Mouse (Mus musculus): ENCODE results near the gene Capn11. TPM values are rescaled to one million over a fixed set of nuclear protein-coding genes. Genes with fewer than 3 reads are reported as not detected.

The Capn11 gene
- total and polyA plus RNA-seq, 3 experiments = 0.03 TPM; not detected in 2

DNA sequence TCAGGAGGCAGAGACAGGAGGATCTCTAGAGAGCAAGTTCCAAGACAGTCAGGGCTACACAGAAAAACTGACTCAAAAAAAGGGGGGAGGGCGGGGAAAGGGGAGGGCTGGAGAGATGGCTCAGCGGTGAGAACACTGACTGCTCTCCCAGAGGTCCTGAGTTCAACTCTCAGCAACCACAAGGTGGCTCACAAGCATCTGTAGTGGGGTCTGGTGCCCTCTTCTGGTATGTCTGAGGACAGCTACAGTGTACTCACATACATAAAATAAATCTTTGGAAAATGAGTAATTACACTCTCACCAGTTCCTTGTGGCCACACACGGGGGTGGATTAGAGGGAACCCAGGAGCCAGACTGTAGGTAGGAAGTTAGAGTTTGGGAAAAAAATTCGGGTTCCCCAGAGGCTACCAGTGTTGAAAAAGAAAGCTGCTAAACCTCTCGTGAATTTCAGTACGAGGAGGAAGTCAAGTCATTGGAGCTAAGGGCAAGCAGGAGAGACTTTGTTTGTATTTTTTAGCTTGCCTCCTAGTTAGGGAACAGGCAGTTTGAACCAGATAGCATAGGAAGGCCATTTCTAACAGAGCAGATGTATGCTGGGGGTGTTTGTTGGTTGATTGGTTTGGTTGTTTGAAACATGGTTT lies 76.3 kb downstream of the Capn11 start:
- Histone ChIP-seq H3K79me2 (ENCODE audit: control insufficient read depth, insufficient read depth, low read length, poor library complexity) (no peaks in the 10 kb centered on the region), H3K27me3 (ENCODE audit: control insufficient read depth in 1 of 2, insufficient read depth in 2 of 2, low read length in 2 of 2) (no peaks in the 10 kb centered on the region), H3K27ac (ENCODE audit: control insufficient read depth, low read depth, low read length) (peak overlapping the region; percentile 59), H3K36me3 (ENCODE audit: control insufficient read depth in 1 of 2, insufficient read depth in 2 of 2, low read length in 2 of 2) (peaks cover 0 to 27% of the 10 kb centered on the region in 2 experiments; a peak in 3 of 4 replicates), H3K9me3 (replicated peaks; ENCODE audit: insufficient read depth, low read length) (no peaks in the 10 kb centered on the region), H3K4me1 (ENCODE audit: control insufficient read depth in 1 of 2, insufficient read depth in 2 of 2, low read length in 2 of 2) (peaks cover 19 to 38% of the 10 kb centered on the region in 2 experiments), H3K4me3 (ENCODE audit: control insufficient read depth in 1 of 2, insufficient read depth in 1 of 2, low read depth in 2 of 2, low read length in 2 of 2) (no peak overlapping the region), H3K9ac (ENCODE audit: control insufficient read depth, low read depth, low read length, poor library complexity, severe bottlenecking) (no peak overlapping the region)
- DNase-seq (ENCODE audit: low read depth, low spot score) = peak; percentile 64
- TF ChIP-seq HCFC1 (IDR thresholded peaks at IDR 0.05; ENCODE audit: low read depth, low read length) (0 out of 2 replicates have a peak, but pooled peaks have one; percentile 14), POLR2AphosphoS5 (IDR thresholded peaks at IDR 0.05; ENCODE audit: borderline replicate concordance, low read depth, low read length) (no peak), MXI1 (IDR thresholded peaks at IDR 0.05; ENCODE audit: low read depth, low read length) (no peak), ZKSCAN1 (IDR thresholded peaks at IDR 0.05; ENCODE audit: low read depth, low read length) (no peak), TCF12 (IDR thresholded peaks at IDR 0.05; ENCODE audit: low read depth, low read length) (no peak), TBP (IDR thresholded peaks at IDR 0.05; ENCODE audit: low read depth, low read length) (0 out of 2 replicates have a peak, but pooled peaks have one; percentile 15), USF1 (IDR thresholded peaks at IDR 0.05; ENCODE audit: low read depth, low read length) (no peak), KAT2A (conservative IDR thresholded peaks at IDR 0.05; ENCODE audit: low read depth, low read length) (no peak), MAFK (IDR thresholded peaks at IDR 0.05; ENCODE audit: borderline replicate concordance, low read depth, low read length) (no peak), RAD21 (IDR thresholded peaks at IDR 0.05; ENCODE audit: low read depth, low read length) (peak; percentile 17), USF2 (IDR thresholded peaks at IDR 0.05; ENCODE audit: borderline replicate concordance in 1 of 2, insufficient read depth in 1 of 2, low read depth in 1 of 2, low read length in 2 of 2) (no peak), CTCF (IDR thresholded peaks at IDR 0.05 in 2 of 3, conservative IDR thresholded peaks at IDR 0.05 in 1 of 3; ENCODE audit: control insufficient read depth in 1 of 3, insufficient read depth in 1 of 3, low read depth in 2 of 3, low read length in 3 of 3, poor library complexity in 1 of 3, severe bottlenecking in 1 of 3) (peak; percentile 60 to 82 (median 61)), SMC3 (IDR thresholded peaks at IDR 0.05; ENCODE audit: low read depth, low read length) (peak; percentile 64), ETS1 (IDR thresholded peaks at IDR 0.05; ENCODE audit: low read depth, low read length) (no peak), MAX (IDR thresholded peaks at IDR 0.05; ENCODE audit: low read length) (no peak), NRF1 (IDR thresholded peaks at IDR 0.05; ENCODE audit: insufficient read depth, low read depth, low read length, poor library complexity, severe bottlenecking) (no peak)

DNA sequence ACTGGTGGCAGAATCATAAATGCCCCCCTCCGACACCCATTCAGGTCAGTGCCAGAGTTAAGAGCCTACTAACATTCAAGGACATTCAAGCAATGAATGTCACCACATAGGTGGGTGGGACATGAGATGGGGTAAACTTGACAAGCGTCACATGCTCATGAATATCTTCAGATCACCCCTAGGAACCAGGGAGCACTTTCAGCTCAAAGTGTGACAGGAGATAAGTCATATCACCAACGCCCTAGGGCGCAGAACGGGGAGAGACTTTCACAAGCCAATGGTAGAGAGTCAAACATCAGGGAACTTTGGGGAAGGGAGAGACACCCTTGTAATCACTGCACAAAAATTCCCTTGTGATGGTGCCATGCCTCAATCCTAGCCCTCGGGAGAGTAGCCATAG lies 76.9 kb downstream of the Capn11 start:
- no peak overlapping the region for H3K4me3 ChIP-seq (ENCODE audit: control insufficient read depth in 1 of 2, insufficient read depth in 1 of 2, low read depth in 2 of 2, low read length in 2 of 2)
- peaks cover 0 to 27% of the 10 kb centered on the region in 2 experiments; a peak in 3 of 4 replicates for H3K36me3 ChIP-seq (ENCODE audit: control insufficient read depth in 1 of 2, insufficient read depth in 2 of 2, low read length in 2 of 2)
- peaks cover 20 to 39% of the 10 kb centered on the region in 2 experiments for H3K4me1 ChIP-seq (ENCODE audit: control insufficient read depth in 1 of 2, insufficient read depth in 2 of 2, low read length in 2 of 2)
- DNase-seq (ENCODE audit: low read depth, low spot score) = peak; percentile 82
- no peaks in the 10 kb centered on the region for H3K27me3 ChIP-seq (ENCODE audit: control insufficient read depth in 1 of 2, insufficient read depth in 2 of 2, low read length in 2 of 2)
- no peak overlapping the region for H3K9ac ChIP-seq (ENCODE audit: control insufficient read depth, low read depth, low read length, poor library complexity, severe bottlenecking)
- no peaks in the 10 kb centered on the region for H3K9me3 ChIP-seq (replicated peaks; ENCODE audit: insufficient read depth, low read length)
- no peaks in the 10 kb centered on the region for H3K79me2 ChIP-seq (ENCODE audit: control insufficient read depth, insufficient read depth, low read length, poor library complexity)
- H3K27ac ChIP-seq (ENCODE audit: control insufficient read depth, low read depth, low read length) = peak overlapping the region; percentile 80
- TF ChIP-seq SIN3A (IDR thresholded peaks at IDR 0.05; ENCODE audit: low read length) (peak; percentile 38; the same call in 1 of the 2 replicates), RCOR1 (IDR thresholded peaks at IDR 0.05; ENCODE audit: low read depth, low read length) (peak; percentile 64), CHD1 (IDR thresholded peaks at IDR 0.05; ENCODE audit: low read depth, low read length) (no peak), USF2 (IDR thresholded peaks at IDR 0.05; ENCODE audit: borderline replicate concordance in 1 of 2, insufficient read depth in 1 of 2, low read depth in 1 of 2, low read length in 2 of 2) (no peak), TCF12 (IDR thresholded peaks at IDR 0.05; ENCODE audit: low read depth, low read length) (peak; percentile 76), SMC3 (IDR thresholded peaks at IDR 0.05; ENCODE audit: low read depth, low read length) (no peak), POLR2AphosphoS2 (IDR thresholded peaks at IDR 0.05; ENCODE audit: low read length) (no peak), MYC (IDR thresholded peaks at IDR 0.05; ENCODE audit: low read depth, low read length) (no peak), CHD2 (IDR thresholded peaks at IDR 0.05; ENCODE audit: low read length) (no peak), MAZ (IDR thresholded peaks at IDR 0.05; ENCODE audit: low read depth, low read length) (no peak; the same call in none of the 2 replicates), MXI1 (IDR thresholded peaks at IDR 0.05; ENCODE audit: low read depth, low read length) (peak; percentile 60; the same call in 1 of the 2 replicates), MEF2A (IDR thresholded peaks at IDR 0.05; ENCODE audit: extremely low read depth, insufficient replicate concordance, low read depth, low read length, poor library complexity, severe bottlenecking) (no peak), CTCF (IDR thresholded peaks at IDR 0.05 in 2 of 3, conservative IDR thresholded peaks at IDR 0.05 in 1 of 3; ENCODE audit: control insufficient read depth in 1 of 3, insufficient read depth in 1 of 3, low read depth in 2 of 3, low read length in 3 of 3, poor library complexity in 1 of 3, severe bottlenecking in 1 of 3) (no peak), TAL1 (IDR thresholded peaks at IDR 0.05; ENCODE audit: low read length) (peak; percentile 33; the same call in 1 of the 2 replicates), POLR2A (IDR thresholded peaks at IDR 0.05; ENCODE audit: control insufficient read depth in 1 of 2, insufficient read depth in 1 of 2, low read depth in 1 of 2, low read length in 2 of 2, poor library complexity in 1 of 2) (no peak), E2F4 (IDR thresholded peaks at IDR 0.05; ENCODE audit: borderline replicate concordance, low read depth, low read length) (no peak), HCFC1 (IDR thresholded peaks at IDR 0.05; ENCODE audit: low read depth, low read length) (no peak), UBTF (IDR thresholded peaks at IDR 0.05; ENCODE audit: borderline replicate concordance, insufficient read depth, low read depth, low read length) (no peak)
